Mouse (Mus musculus) limb, embryonic 14.5 days (tissue): ENCODE results near the gene Canx. TPM values are rescaled to one million over a fixed set of nuclear protein-coding genes. Genes with fewer than 3 reads are reported as not detected.

Experiments
- ATAC-seq: fragments of 200-750 bp; cut with Nextera tagmentation; 2 replicates; pipeline ENCODE4 v1.8.0; 2017; ENCODE audit warnings: low read depth, moderate number of reproducible peaks, moderate TSS enrichment; ENCODE audit not compliant: low FRiP score
- DNase-seq: peaks from one replicate; pipeline ENCODE4 v3.0.0-alpha.2; 2015; ENCODE audit warnings: low spot score
- H3K27ac ChIP-seq: fragments of 300-500 bp; sonication (generic); replicated peaks from 2 replicates; pipeline ENCODE4 v1.5.1; 2014; ENCODE audit warnings: low read depth, mild to moderate bottlenecking, low read length, moderate library complexity, mixed read lengths
- H3K27me3 ChIP-seq: fragments of 300-500 bp; sonication (generic); 2 replicates; pipeline ENCODE4 v1.6.1; 2014; ENCODE audit warnings: low read length, mixed read lengths; ENCODE audit not compliant: control insufficient read depth, insufficient read depth
- H3K36me3 ChIP-seq: fragments of 300-500 bp; sonication (generic); 2 replicates; pipeline ENCODE4 v1.6.1; 2014; ENCODE audit warnings: mild to moderate bottlenecking, low read length, moderate library complexity, mixed read lengths; ENCODE audit not compliant: control insufficient read depth, insufficient read depth
- H3K4me1 ChIP-seq: fragments of 300-500 bp; sonication (generic); 2 replicates; pipeline ENCODE4 v1.6.1; 2014; ENCODE audit warnings: antibody characterized with exemption, low read length, mixed read lengths; ENCODE audit not compliant: control insufficient read depth, insufficient read depth
- H3K4me2 ChIP-seq: fragments of 300-500 bp; sonication (generic); replicated peaks from 2 replicates; pipeline ENCODE4 v1.6.1; 2014; ENCODE audit warnings: low read depth, mild to moderate bottlenecking, low read length, moderate library complexity; ENCODE audit not compliant: severe bottlenecking
- H3K4me3 ChIP-seq: fragments of 300-500 bp; sonication (generic); replicated peaks from 2 replicates; pipeline ENCODE4 v1.5.1; 2014; ENCODE audit warnings: low read length
- H3K9ac ChIP-seq: fragments of 300-500 bp; sonication (generic); 2 replicates; pipeline ENCODE4 v1.6.1; 2014; ENCODE audit warnings: mild to moderate bottlenecking, low read depth, low read length, moderate library complexity; ENCODE audit not compliant: severe bottlenecking
- H3K9me3 ChIP-seq: fragments of 300-500 bp; sonication (generic); 2 replicates; pipeline ENCODE4 v1.6.1; 2016; ENCODE audit warnings: low read length; ENCODE audit not compliant: control insufficient read depth
- POLR2A ChIP-seq: fragments of 200-500 bp; IDR thresholded peaks from 2 replicates; pipeline ENCODE4 v1.8.0; 2012; ENCODE audit warnings: inconsistent platforms, mild to moderate bottlenecking, moderate library complexity, borderline replicate concordance; ENCODE audit not compliant: insufficient read depth, insufficient read length; ENCODE audit errors: extremely low read depth
- WGBS: fragments of 180-500 bp; shearing (Covaris S2); extraction: QIAGEN DNeasy Blood & Tissue Kit; methylation state at CpG from one replicate; pipeline ENCODE4 v1.1.7; 2014; 5-methylcytosine and 5-hydroxymethylcytosine counted together
- polyA plus RNA-seq, 2 experiments: library from polyadenylated mRNA; depleted of rRNA in 1 of 2; stranded (reverse) in 1 of 2; unstranded in 1 of 2; fragments of >200 nt; fragmentation: Nextera tagmentation in 1 of 2; extraction: Ambion mirVana in 1 of 2; gene quantifications; 2 replicates each; pipeline versions ENCODE4 v1.2.1 to v1.2.3; 2012 to 2014

The Canx gene
- polyA plus RNA-seq, 2 experiments: 208 to 244 TPM

DNA sequence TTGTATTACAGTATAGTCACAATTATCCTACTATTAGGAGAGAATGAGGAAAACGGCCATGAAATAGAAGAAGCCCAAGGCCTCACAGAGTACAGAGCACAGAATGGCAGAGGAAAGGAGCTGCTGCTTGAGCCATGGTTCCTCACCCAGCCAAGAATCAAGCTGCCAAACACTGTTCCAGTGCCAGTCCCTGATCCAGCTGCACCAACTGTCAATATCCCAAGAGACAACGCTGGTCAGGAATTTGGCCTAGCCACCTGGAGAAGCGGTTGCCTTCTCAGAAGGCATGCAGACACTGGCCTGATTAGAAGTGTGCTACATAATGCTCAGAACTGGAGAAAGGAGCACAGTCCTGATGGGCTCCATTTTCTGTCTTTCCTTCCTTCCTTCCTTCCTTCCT, 7.7 kb upstream of the Canx start:
- DNase-seq: no peak

DNA sequence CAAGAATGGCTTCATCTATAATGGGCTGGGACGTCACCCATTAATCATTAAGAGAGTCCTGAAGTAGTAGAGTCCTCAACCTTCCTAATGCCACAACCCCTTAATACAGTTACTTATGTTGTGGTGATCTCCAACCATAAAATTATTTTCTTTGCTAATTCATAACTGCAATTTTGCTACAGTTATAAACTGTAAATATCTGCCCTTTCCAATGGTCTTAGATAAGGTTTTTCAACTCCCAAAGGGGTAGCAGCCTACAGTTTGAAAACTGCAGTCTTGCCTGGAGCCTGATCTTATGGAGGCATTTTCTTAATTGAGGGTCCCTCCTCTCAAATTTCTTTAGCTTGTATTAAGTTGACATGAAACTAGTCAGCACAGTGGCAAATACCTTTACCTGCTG, 3.9 kb upstream of the Canx start:
- Histone ChIP-seq H3K4me1 (peaks cover 7% of the 10 kb centered on the region), H3K27ac (no peak overlapping the region), H3K36me3 (no peaks in the 10 kb centered on the region), H3K4me3 (no peak overlapping the region), H3K9ac (no peak overlapping the region), H3K4me2 (no peak overlapping the region), H3K27me3 (no peaks in the 10 kb centered on the region), H3K9me3 (no peaks in the 10 kb centered on the region)
- DNase-seq: no peak
- 94% methylated on average over 1 of the region's 1 CpGs for WGBS
- no peak for TF ChIP-seq POLR2A
- ATAC-seq: no peak

More for the DNA sequence above, 7.7 kb upstream of the Canx start:
- ATAC-seq: no peak
- 81% methylated on average over 3 of the region's 3 CpGs for WGBS
- H3K4me3 ChIP-seq: no peak overlapping the region
- no peak overlapping the region for H3K9ac ChIP-seq
- no peaks in the 10 kb centered on the region for H3K4me1 ChIP-seq
- TF ChIP-seq POLR2A: no peak
- H3K27me3 ChIP-seq: no peaks in the 10 kb centered on the region
- H3K27ac ChIP-seq: no peak overlapping the region
- H3K4me2 ChIP-seq: no peak overlapping the region
- H3K36me3 ChIP-seq: no peaks in the 10 kb centered on the region
- no peaks in the 10 kb centered on the region for H3K9me3 ChIP-seq

DNA sequence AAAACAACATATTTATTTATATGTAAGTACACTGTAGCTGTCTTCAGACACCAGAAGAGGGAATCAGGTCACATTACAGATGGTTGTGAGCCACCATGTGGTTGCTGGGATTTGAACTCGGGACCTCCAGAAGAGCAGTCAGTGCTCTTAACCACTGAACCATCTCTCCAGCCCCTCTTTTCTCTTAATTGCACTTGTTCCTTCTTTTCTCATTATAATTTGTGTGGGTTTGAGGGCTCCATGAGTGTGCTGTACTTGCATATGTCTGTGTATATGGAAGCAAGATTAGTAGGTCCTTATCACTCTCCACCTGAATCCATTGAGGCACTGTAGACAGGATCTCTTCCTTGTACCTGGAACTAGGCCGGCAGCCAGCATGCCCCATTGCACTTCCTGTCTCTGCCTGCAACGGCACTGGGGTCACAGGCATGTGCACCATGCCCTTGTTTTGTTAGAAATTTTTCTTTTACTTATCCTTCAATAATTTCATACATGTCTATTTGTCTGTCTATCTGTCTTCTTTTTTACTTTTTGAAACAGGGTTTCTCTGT, 2.7 kb upstream of the Canx start:
- H3K9ac ChIP-seq: no peak overlapping the region
- no peak for TF ChIP-seq POLR2A
- no peaks in the 10 kb centered on the region for H3K9me3 ChIP-seq
- WGBS: 92% methylated on average over 3 of the region's 3 CpGs
- no peak overlapping the region for H3K4me2 ChIP-seq
- no peak overlapping the region for H3K4me3 ChIP-seq
- ATAC-seq (no peak), DNase-seq (no peak)
- H3K27ac ChIP-seq: no peak overlapping the region
- peaks cover 16% of the 10 kb centered on the region for H3K4me1 ChIP-seq
- H3K27me3 ChIP-seq: no peaks in the 10 kb centered on the region
- no peaks in the 10 kb centered on the region for H3K36me3 ChIP-seq

DNA sequence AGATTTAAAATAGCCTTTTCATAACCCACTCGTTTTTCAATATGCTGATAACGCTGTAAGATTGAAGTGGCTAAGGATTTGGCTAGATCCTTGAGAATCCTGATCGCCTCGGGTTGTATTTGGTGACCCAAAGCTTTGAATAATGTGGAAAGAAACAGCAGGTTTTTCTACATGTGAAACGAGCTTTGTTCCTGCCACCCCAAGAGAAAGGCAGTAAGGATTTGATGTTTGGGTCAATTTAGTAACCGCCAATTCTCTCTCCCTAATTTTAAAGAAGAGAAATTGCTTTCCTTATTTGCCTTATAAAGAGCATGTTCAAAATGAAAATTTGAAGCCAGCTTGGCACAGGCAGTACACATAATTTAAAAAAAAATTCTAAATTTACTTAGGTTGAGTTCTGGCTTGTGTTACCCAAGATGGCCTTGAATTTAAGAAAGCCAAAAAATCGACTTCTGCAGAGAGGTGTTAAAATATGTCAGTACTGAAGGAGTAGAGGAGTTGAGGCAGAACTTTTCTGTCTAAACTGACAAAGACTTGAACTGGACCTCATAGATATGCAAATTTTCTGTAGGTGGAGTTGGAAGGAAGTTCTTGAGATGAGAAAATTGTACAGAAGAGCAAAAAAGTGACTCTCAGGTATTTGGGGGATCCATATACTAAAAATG, 961 bp upstream of the Canx start:
- DNase-seq (no peak), ATAC-seq (no peak)
- 5% methylated on average over 7 of the region's 7 CpGs for WGBS
- TF ChIP-seq POLR2A: no peak
- H3K36me3 ChIP-seq: no peaks in the 10 kb centered on the region
- no peaks in the 10 kb centered on the region for H3K9me3 ChIP-seq
- peak overlapping the region; percentile 58 for H3K4me2 ChIP-seq
- peaks cover 22% of the 10 kb centered on the region for H3K4me1 ChIP-seq
- H3K27ac ChIP-seq: peak overlapping the region; percentile 84
- H3K9ac ChIP-seq: peak overlapping the region; percentile 80
- no peaks in the 10 kb centered on the region for H3K27me3 ChIP-seq
- H3K4me3 ChIP-seq: peak overlapping the region; percentile 96

DNA sequence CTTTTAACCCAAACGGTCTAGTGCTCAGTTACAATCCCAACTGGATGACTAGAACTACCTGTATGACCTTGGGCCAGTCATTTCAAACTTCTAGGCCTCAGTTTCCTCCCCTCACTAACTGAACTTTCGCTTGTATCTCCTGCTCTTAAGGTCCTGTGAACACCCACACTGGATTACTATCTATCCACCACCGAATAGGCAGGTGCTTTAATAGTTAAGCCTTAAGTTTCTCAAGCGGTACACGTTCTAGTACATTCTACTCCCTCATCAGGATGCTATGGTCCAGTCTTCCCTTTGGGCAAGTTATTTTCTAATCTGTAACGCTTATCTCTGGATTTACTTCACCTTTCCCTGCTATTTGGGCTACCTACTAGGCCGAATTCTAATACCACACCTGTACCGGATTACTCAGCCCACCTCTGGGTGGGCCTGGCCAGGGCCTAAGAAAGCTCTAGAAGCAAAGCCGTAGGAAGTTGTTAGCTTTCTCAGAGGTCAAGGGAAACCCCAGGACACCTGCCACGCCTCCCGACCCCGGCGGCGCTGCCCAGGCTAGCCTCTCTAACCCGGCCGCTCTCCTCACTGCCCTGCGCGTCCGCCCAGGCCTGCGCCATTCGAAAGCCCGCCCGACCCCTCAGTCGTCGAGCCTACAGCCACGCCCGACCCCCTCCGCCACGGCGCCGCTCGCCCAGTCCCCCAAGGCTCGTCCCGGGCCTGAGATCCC, 562 bp downstream of the Canx start:
- Histone ChIP-seq H3K36me3 (no peaks in the 10 kb centered on the region), H3K9ac (peak overlapping the region; percentile 98), H3K27me3 (no peaks in the 10 kb centered on the region), H3K9me3 (no peaks in the 10 kb centered on the region), H3K4me2 (peak overlapping the region; percentile 74), H3K27ac (peak overlapping the region; percentile 91), H3K4me1 (peaks cover 22% of the 10 kb centered on the region), H3K4me3 (peak overlapping the region; percentile 96)
- WGBS: 2% methylated on average over 21 of the region's 34 CpGs
- ATAC-seq: peak; percentile 60
- peak; percentile 17 for DNase-seq
- no peak for TF ChIP-seq POLR2A
